Mouse (Mus musculus) small intestine, adult 2 months (tissue): ENCODE results near the gene Myd88. TPM values are rescaled to one million over a fixed set of nuclear protein-coding genes. Genes with fewer than 3 reads are reported as not detected.

Experiments
- H3K27ac ChIP-seq: fragments of 200-500 bp; 2 replicates; pipeline ENCODE4 v1.5.1; 2012; ENCODE audit warnings: low read depth, low read length, control low read depth, inconsistent platforms; ENCODE audit not compliant: insufficient read depth
- H3K27me3 ChIP-seq: fragments of 200-500 bp; 2 replicates; pipeline ENCODE4 v1.6.1; 2012; ENCODE audit warnings: mild to moderate bottlenecking, moderate library complexity, low read length, inconsistent platforms; ENCODE audit not compliant: control insufficient read depth, insufficient read depth
- H3K36me3 ChIP-seq: fragments of 200-500 bp; 2 replicates; pipeline ENCODE4 v1.6.1; 2012; ENCODE audit warnings: mild to moderate bottlenecking, low read length, control low read depth, inconsistent platforms; ENCODE audit not compliant: control insufficient read depth, insufficient read depth
- H3K4me1 ChIP-seq: fragments of 200-500 bp; 2 replicates; pipeline ENCODE4 v1.6.1; 2012; ENCODE audit warnings: low read length, inconsistent platforms, mixed read lengths; ENCODE audit not compliant: control insufficient read depth, insufficient read depth, insufficient read length
- H3K4me3 ChIP-seq: fragments of 200-500 bp; 2 replicates; pipeline ENCODE4 v1.5.1; 2012; ENCODE audit warnings: low read depth, mild to moderate bottlenecking, control low read depth, inconsistent platforms, low read length, moderate library complexity
- CTCF ChIP-seq: fragments of 200-500 bp; IDR thresholded peaks from 2 replicates; pipeline ENCODE4 v1.5.1; 2012; ENCODE audit warnings: low read depth, mild to moderate bottlenecking, control low read depth, inconsistent platforms, low read length, moderate library complexity, mixed read lengths; ENCODE audit not compliant: insufficient replicate concordance, insufficient read length; ENCODE audit errors: extremely low read depth
- POLR2A ChIP-seq: fragments of 200-500 bp; IDR thresholded peaks from 2 replicates; pipeline ENCODE4 v1.6.1; 2012; ENCODE audit warnings: low read depth, mild to moderate bottlenecking, control low read depth, inconsistent platforms, low read length, moderate library complexity
- WGBS: fragments of 180-500 bp; shearing (Covaris S2); methylation state at CpG from one replicate; pipeline ENCODE4 v1.1.7; 2018; 5-methylcytosine and 5-hydroxymethylcytosine counted together
- polyA plus RNA-seq: library from polyadenylated mRNA; depleted of rRNA; stranded (reverse); fragments of >200 nt; gene quantifications from 2 replicates; pipeline ENCODE4 v1.2.3, GENCODE M21; 2012; rRNA removed

Myd88 gene
- polyA plus RNA-seq, result 14.4 and 25.2 TPM in 2 replicates

DNA sequence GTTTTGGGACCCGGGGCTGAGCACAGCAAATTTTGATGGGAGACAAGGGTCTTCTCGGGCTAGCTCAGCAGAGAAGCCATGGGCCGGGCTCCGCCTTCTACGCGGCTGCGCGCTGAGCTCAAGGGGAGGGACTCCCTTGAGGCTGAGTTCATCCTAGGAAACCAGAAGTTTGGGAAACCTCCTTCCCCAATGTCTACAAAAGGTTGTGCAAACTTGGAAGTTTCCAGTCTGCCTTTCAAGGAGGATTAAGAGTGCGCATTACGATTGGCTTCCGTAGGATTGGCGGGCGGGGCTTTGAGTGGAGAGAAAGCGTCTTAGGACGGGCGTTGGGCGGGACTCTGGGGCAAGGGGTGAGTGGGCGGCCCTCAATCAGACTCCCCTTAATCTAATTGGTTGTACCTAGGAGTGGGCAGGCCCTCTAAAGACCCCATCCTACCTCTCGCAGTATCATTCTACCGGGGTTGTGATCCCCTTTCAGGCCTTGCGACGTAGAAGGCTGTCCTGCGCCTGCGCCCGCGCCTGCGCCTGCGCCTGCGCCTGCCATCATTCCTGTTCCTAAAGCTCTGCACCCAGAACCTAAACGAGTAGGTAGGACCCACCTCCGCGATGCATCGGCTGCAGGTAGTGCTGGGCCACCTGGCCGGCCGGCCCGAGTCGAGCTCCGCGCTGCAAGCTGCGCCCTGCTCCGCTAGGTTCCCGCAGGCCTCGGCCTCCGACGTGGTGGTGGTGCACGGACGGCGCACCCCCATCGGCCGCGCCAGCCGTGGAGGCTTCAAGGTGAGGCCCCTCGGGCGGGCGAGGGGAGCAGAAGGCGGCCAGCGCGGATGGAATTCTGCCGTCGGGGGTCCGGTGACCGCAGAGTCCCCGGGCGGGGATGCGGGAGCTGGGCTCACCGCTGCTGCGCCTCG, at the start of gene Myd88:
Gene Myd88, minus strand, starts transcription at position 503 of the 908 bp plus-strand sequence.
- TF ChIP-seq POLR2A (peak; percentile 80), CTCF (no peak)
- H3K27ac ChIP-seq, result peak within 1 kb of the TSS; percentile 95
- peak within 1 kb of the TSS; percentile 82 for H3K4me3 ChIP-seq
- H3K36me3 ChIP-seq, result peaks cover 46% of the 10 kb centered on the region
- H3K27me3 ChIP-seq, result no peaks in the 10 kb centered on the region
- H3K4me1 ChIP-seq, result peaks cover 16% of the 10 kb centered on the region
- WGBS, result under 1% methylated on average over 68 of the region's 68 CpGs

DNA sequence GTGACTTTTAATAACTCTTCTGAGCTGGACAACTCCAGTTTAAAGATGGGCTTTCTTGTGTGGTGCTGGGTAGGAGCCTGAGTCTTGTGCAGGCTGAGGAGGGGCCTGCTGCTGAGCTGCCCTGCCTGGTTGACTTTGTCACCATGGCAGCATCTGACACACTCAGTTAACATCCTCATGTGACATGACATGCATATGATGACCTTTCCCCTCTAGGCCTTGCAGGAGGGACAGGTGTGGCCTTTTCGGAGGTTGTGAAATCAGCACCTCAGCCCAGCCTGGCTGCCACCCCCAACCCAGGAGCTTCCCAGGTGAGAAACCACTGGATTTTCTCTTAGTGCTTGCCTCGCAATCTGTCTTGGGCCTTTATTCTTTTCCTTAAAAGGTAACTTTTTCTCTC, 49.0 kb upstream of the Myd88 start:
- no peak overlapping the region for H3K4me3 ChIP-seq
- no peaks in the 10 kb centered on the region; the same call in 1 of the 2 replicates for H3K36me3 ChIP-seq
- H3K4me1 ChIP-seq, result no peaks in the 10 kb centered on the region
- WGBS, result 91% methylated on average over 2 of the region's 2 CpGs
- H3K27me3 ChIP-seq, result no peaks in the 10 kb centered on the region
- no peak for TF ChIP-seq POLR2A
- no peak for TF ChIP-seq CTCF
- H3K27ac ChIP-seq, result no peak overlapping the region

DNA sequence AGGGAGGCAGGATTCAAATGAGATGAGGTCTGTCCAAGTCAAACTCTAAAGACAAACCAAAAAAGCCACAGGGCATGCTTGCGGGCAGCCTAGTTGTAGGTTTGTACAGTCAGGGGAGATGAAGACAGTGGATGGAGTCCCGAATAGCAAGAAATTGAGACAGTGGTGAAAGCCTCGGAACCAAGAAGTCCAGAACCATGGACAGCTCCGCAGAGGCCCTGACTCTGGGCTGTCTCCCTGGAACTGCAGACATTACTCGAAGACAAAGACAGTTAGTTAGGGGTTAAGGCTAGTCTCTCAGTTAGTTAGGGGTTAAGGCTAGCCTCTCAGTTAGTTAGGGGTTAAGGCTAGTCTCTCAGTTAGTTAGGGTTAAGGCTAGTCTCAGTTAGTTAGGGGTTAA, 47.7 kb upstream of the Myd88 start:
- Histone ChIP-seq H3K4me1 (no peaks in the 10 kb centered on the region), H3K27ac (no peak overlapping the region), H3K36me3 (no peaks in the 10 kb centered on the region; the same call in 1 of the 2 replicates), H3K27me3 (no peaks in the 10 kb centered on the region), H3K4me3 (no peak overlapping the region)
- WGBS, result 70% methylated on average over 5 of the region's 5 CpGs
- TF ChIP-seq CTCF, result no peak
- TF ChIP-seq POLR2A, result no peak

DNA sequence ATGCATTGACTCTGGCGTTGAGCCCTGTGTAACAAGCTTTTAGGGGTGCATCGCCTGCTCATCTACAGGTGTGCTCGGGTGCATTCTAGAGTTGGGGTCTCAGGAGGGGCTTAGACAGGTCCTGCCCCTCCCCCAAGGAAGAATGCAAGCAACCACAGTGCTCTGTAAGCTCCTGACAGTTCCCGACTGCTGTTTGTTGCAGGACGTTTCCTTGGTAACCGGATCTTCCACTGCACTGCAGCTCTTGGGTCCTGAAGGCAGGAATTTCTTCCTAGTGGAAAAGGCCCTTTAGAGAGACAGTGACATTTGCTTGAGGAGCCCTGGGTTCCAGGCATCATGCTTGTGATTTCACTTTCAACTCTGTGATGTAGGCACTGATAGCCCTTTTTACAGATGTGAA, 41.4 kb upstream of the Myd88 start:
- H3K27ac ChIP-seq, result no peak overlapping the region
- H3K4me1 ChIP-seq, result no peaks in the 10 kb centered on the region
- TF ChIP-seq POLR2A, result no peak
- TF ChIP-seq CTCF, result no peak
- no peaks in the 10 kb centered on the region for H3K27me3 ChIP-seq
- H3K4me3 ChIP-seq, result no peak overlapping the region
- H3K36me3 ChIP-seq, result peaks cover 5% of the 10 kb centered on the region
- 73% methylated on average over 6 of the region's 6 CpGs for WGBS

DNA sequence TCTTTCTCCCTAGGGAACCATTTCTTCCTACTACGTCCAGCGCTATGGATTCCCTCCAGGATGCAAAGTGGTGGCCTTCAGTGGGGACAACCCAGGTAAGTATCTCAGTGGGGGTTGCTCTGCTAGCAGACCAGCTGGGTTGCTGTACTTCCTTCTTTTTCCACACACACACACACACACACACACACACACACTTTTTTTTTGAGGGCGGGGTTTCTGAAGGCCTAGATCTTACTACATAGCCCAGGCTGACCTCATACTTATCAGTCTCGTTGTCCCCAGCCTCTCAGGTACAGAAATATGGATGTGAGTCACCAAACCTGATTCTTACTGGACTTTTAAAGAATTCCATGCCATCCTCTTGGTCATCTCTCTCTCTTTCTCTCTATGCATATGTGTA, 37.0 kb upstream of the Myd88 start:
- H3K4me1 ChIP-seq, result no peaks in the 10 kb centered on the region
- no peaks in the 10 kb centered on the region for H3K27me3 ChIP-seq
- H3K4me3 ChIP-seq, result no peak overlapping the region
- 79% methylated on average over 4 of the region's 4 CpGs for WGBS
- peaks cover 6% of the 10 kb centered on the region for H3K36me3 ChIP-seq
- TF ChIP-seq CTCF (no peak), POLR2A (no peak)
- no peak overlapping the region for H3K27ac ChIP-seq

DNA sequence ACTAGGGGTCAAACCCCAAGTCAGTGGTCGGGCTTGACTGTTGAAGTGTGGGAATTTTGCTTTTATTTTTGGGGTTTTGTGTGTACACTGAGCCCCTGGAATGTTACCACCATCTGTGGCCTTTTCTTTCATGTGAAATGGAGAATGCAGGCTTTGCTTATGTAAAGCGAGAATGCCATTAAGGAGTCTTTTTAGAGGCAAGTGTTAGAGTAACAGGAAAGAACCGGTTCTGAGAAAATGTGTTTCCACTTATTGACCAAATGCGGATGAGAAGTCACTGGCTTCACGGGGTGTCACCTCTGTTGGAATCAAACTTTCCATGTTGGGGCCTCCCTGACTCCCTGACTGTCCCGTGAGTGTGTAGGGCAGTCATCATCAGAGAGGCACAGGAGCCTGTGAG, 34.3 kb upstream of the Myd88 start:
- no peaks in the 10 kb centered on the region for H3K4me1 ChIP-seq
- H3K27me3 ChIP-seq, result no peaks in the 10 kb centered on the region
- peaks cover 5% of the 10 kb centered on the region for H3K36me3 ChIP-seq
- WGBS, result 79% methylated on average over 6 of the region's 6 CpGs
- no peak overlapping the region for H3K4me3 ChIP-seq
- H3K27ac ChIP-seq, result no peak overlapping the region
- TF ChIP-seq CTCF (no peak), POLR2A (no peak)

DNA sequence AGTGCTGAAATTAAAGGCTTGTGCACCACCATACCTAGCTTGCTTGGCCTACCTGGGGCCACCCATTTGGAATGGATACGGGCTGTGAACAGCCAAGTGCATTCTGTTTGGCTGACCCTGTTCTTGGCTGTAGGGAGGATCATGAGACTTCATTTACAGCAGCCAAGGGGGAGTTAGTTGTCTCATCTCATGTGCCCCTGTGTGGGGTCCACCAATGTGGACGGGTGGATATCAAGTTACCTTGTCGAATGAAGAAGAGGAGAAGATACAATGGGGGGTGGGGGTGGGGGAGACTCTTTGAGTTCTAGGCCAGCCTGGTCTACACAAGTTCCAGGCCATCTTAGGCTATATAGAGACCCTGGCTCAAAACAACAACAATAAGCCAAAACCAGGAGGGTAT, 33.8 kb upstream of the Myd88 start:
- TF ChIP-seq CTCF (no peak), POLR2A (no peak)
- H3K27ac ChIP-seq, result no peak overlapping the region
- H3K27me3 ChIP-seq, result no peaks in the 10 kb centered on the region
- no peaks in the 10 kb centered on the region for H3K4me1 ChIP-seq
- no peak overlapping the region for H3K4me3 ChIP-seq
- H3K36me3 ChIP-seq, result peaks cover 4% of the 10 kb centered on the region; the same call in 1 of the 2 replicates
- WGBS, result 89% methylated on average over 3 of the region's 3 CpGs
